Mouse (Mus musculus): ENCODE data around the gene Naif1. TPM values are rescaled to one million over a fixed set of nuclear protein-coding genes. Genes with fewer than 3 reads are reported as not detected.

The Naif1 gene
- polyA plus RNA-seq (2015; fragmentation: Nextera tagmentation; extraction: Ambion mirVana): 5.6 and 6.0 TPM in 2 replicates

DNA sequence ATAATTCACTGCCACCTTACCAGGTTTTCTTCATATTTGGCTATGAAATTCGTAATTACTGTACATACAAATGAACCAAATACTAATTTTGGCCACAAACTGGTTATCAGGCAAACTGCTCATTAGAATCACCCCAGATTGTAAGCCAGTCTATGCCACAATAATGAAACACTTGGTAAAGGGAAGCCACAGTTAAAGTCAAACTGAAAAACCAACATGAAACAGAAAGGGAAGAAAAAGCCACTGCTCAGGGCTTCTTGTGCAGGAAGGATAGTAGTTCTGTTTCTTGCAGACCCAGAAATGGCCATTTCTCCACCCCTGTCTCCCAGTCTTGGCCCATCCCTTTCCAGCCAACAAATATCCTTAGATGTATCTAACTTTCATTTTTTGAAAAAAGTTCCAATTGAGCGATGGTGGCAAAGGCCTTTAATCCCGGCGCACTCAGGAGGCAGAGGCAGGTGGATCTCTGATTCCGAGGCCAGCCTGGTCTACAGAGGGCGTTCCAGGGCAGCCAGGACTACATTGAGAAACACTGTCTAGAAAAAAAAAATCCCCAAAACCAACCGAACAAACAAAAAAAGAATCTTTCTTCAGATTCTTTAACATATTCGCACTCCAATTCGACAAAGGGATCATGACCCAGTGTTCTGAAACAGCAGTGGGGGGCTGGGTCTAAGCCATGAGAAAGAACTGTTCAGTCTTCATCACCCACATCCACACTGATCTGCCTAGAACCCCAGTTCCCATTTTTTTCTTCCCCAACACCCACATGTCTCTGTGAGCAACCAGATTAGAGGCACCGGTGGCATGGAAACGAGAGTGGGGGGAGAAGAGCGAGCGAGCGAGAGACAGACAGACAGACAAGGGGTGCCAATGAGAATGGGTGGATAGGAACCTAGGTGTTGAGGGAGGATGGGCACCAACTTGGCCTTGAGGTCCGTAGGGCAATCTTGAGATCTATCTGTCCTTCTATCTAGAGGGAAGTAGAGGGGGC, at the start of gene Naif1:
TSS of gene Naif1 (plus strand) at position 697 of the 994 bp plus-strand sequence.
- H3K36me3 ChIP-seq: peaks cover 7% of the 10 kb centered on the region
- no peaks in the 10 kb centered on the region for H3K9me3 ChIP-seq
- H3K4me3 ChIP-seq: peak within 1 kb of the TSS; percentile 77
- ATAC-seq (ENCODE audit: insufficient number of reproducible peaks, low FRiP score, low TSS enrichment, low read depth): no peak
- H3K4me2 ChIP-seq: peak within 1 kb of the TSS; percentile 79
- peak within 1 kb of the TSS; percentile 95 for H3K27ac ChIP-seq
- peaks cover 53% of the 10 kb centered on the region for H3K4me1 ChIP-seq
- peak within 1 kb of the TSS; percentile 64 for H3K9ac ChIP-seq
- 77% methylated on average over 15 of the region's 15 CpGs for WGBS
- no peaks in the 10 kb centered on the region for H3K27me3 ChIP-seq

GRCm38 (mm10) chr2:32404663-32405062, 45.6 kb upstream of the Naif1 start:
- Histone ChIP-seq H3K36me3 (peaks cover 37% of the 10 kb centered on the region), H3K9ac (no peak overlapping the region), H3K4me1 (peaks cover 12% of the 10 kb centered on the region), H3K27ac (no peak overlapping the region), H3K4me3 (no peak overlapping the region), H3K27me3 (no peaks in the 10 kb centered on the region), H3K9me3 (no peaks in the 10 kb centered on the region), H3K4me2 (no peak overlapping the region)
- ATAC-seq (ENCODE audit: insufficient number of reproducible peaks, low FRiP score, low TSS enrichment, low read depth): no peak
- 17% methylated on average over 2 of the region's 2 CpGs for WGBS

DNA sequence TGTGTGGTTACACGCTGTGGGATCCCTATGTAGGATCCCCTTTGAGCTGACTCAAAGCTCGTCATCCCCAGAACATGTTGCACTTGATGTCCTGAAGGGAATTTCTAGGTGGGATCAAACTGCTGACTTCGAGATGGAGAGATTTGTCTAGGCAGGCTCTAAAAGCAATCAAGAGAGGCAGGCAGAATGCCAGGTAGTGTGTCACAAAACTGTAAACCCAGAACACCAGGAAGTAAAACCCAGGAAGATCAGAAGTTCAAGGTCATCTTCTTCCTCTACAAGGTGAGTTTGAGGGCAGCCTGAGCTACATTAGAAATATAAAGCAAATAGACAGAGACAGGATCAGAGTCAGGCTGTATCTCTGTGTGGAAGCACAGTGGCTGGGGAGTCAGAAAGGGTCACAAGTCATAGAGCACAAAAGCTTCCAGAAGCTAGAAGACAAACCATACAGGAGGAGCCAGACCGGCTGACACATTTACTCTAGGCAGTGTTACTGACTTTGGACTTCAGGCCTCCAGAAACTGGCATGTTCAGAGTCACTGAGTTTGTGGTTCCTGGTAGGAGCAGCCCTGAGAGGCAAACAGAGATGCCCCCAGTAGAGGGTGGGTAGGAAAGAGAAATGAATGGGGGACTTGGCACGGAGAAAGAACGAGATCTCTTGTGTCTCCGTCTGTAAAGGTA, 43.0 kb upstream of the Naif1 start:
- Histone ChIP-seq H3K9ac (no peak overlapping the region), H3K4me2 (no peak overlapping the region), H3K9me3 (no peaks in the 10 kb centered on the region), H3K4me3 (no peak overlapping the region), H3K27me3 (no peaks in the 10 kb centered on the region), H3K36me3 (peaks cover 14% of the 10 kb centered on the region), H3K4me1 (peaks cover 18% of the 10 kb centered on the region), H3K27ac (no peak overlapping the region)
- no peak for ATAC-seq (ENCODE audit: insufficient number of reproducible peaks, low FRiP score, low TSS enrichment, low read depth)
- WGBS: 77% methylated on average over 7 of the region's 7 CpGs

GRCm38 (mm10) chr2:32408429-32409424, 41.5 kb upstream of the Naif1 start:
- WGBS: 30% methylated on average over 25 of the region's 25 CpGs
- ATAC-seq (ENCODE audit: insufficient number of reproducible peaks, low FRiP score, low TSS enrichment, low read depth): 0 out of 2 replicates have a peak, but pooled peaks have one; percentile 20
- H3K4me1 ChIP-seq: peaks cover 18% of the 10 kb centered on the region
- no peak overlapping the region for H3K4me3 ChIP-seq
- H3K9ac ChIP-seq: no peak overlapping the region
- 0 out of 2 replicates have a peak overlapping the region, but pooled peaks have one; percentile 10 for H3K4me2 ChIP-seq
- peak overlapping the region; percentile 69 for H3K27ac ChIP-seq
- H3K27me3 ChIP-seq: no peaks in the 10 kb centered on the region
- H3K36me3 ChIP-seq: peaks cover 2% of the 10 kb centered on the region; the same call in 1 of the 2 replicates
- no peaks in the 10 kb centered on the region for H3K9me3 ChIP-seq

GRCm38 (mm10) chr2:32411407-32411806, 38.9 kb upstream of the Naif1 start:
- no peak for ATAC-seq (ENCODE audit: insufficient number of reproducible peaks, low FRiP score, low TSS enrichment, low read depth)
- 85% methylated on average over 7 of the region's 7 CpGs for WGBS
- H3K4me1 ChIP-seq: peaks cover 18% of the 10 kb centered on the region

GRCm38 (mm10) chr2:32412742-32413531, 37.3 kb upstream of the Naif1 start:
- no peak for ATAC-seq (ENCODE audit: insufficient number of reproducible peaks, low FRiP score, low TSS enrichment, low read depth)
- Histone ChIP-seq H3K9ac (no peak overlapping the region), H3K4me1 (peaks cover 18% of the 10 kb centered on the region), H3K27ac (no peak overlapping the region), H3K4me2 (no peak overlapping the region), H3K36me3 (peaks cover 41% of the 10 kb centered on the region), H3K27me3 (no peaks in the 10 kb centered on the region), H3K4me3 (no peak overlapping the region), H3K9me3 (no peaks in the 10 kb centered on the region)
- whole genome bisulfite sequencing: 88% methylated on average over 6 of the region's 6 CpGs

More at GRCm38 (mm10) chr2:32411407-32411806, 38.9 kb upstream of the Naif1 start:
- H3K9me3 ChIP-seq: no peaks in the 10 kb centered on the region
- H3K9ac ChIP-seq: no peak overlapping the region
- no peak overlapping the region for H3K27ac ChIP-seq
- H3K36me3 ChIP-seq: peaks cover 26% of the 10 kb centered on the region
- H3K27me3 ChIP-seq: no peaks in the 10 kb centered on the region
- no peak overlapping the region for H3K4me2 ChIP-seq
- no peak overlapping the region for H3K4me3 ChIP-seq

DNA sequence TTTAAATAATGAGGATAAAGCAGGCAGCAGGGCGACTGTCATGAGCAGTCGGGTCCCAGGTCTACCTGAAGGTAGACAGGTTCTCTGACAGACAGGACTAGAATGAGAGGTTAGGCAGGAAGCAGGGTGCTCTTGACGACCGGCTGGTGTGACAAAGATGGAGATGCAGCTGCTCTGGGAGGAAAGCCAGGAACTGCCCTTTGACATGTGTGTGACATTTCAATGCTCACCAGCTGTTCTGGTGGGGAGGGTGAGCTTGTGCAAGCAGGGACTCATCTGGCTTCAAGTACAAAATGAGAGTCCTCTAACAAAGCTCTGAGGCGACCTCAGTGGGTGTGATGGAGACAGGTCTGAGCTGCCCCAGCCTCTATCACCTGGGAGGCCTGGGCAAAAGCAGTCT, 36.3 kb upstream of the Naif1 start:
- Histone ChIP-seq H3K36me3 (peaks cover 51% of the 10 kb centered on the region), H3K4me3 (no peak overlapping the region), H3K27me3 (no peaks in the 10 kb centered on the region), H3K4me1 (peaks cover 11% of the 10 kb centered on the region), H3K9me3 (no peaks in the 10 kb centered on the region), H3K4me2 (no peak overlapping the region), H3K9ac (no peak overlapping the region), H3K27ac (no peak overlapping the region)
- ATAC-seq (ENCODE audit: insufficient number of reproducible peaks, low FRiP score, low TSS enrichment, low read depth): no peak
- WGBS: 45% methylated on average over 5 of the region's 5 CpGs

DNA sequence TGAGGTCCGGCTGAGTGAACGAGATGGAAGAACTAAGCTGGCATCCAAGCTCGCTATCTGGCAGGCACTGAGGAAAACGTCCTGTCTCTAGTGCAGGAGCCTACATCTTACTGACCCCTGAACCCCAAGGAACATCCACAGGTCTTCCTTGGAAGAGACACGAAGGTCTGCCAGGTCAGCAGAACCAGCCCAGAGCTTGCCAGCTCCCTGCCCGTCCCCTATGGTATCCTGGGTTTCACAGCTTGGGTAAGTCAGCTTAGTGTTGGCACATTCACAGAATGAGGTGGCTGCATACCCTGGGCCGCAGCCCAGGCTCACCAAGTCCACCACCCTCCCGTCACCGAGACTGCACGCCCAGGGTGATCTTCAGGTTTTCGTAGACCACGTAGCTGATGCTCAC, 34.5 kb upstream of the Naif1 start:
- WGBS: 92% methylated on average over 12 of the region's 12 CpGs
- H3K4me1 ChIP-seq: 0 out of 2 replicates have a peak, but pooled peaks cover 2% of the 10 kb centered on the region
- no peak overlapping the region for H3K9ac ChIP-seq
- no peak overlapping the region for H3K27ac ChIP-seq
- peaks cover 70% of the 10 kb centered on the region for H3K36me3 ChIP-seq
- no peak overlapping the region for H3K4me3 ChIP-seq
- ATAC-seq (ENCODE audit: insufficient number of reproducible peaks, low FRiP score, low TSS enrichment, low read depth): no peak
- no peaks in the 10 kb centered on the region for H3K9me3 ChIP-seq
- no peaks in the 10 kb centered on the region for H3K27me3 ChIP-seq
- no peak overlapping the region for H3K4me2 ChIP-seq

- H3K4me2 ChIP-seq: no peak overlapping the region
- no peak for ATAC-seq (ENCODE audit: insufficient number of reproducible peaks, low FRiP score, low TSS enrichment, low read depth)
- H3K36me3 ChIP-seq: peaks cover 73% of the 10 kb centered on the region
- 0 out of 2 replicates have a peak, but pooled peaks cover 1% of the 10 kb centered on the region for H3K4me1 ChIP-seq
- no peak overlapping the region for H3K9ac ChIP-seq
- H3K4me3 ChIP-seq: no peak overlapping the region
- no peaks in the 10 kb centered on the region for H3K9me3 ChIP-seq
- 69% methylated on average over 2 of the region's 2 CpGs for WGBS
- no peak overlapping the region for H3K27ac ChIP-seq
- no peaks in the 10 kb centered on the region for H3K27me3 ChIP-seq
These were observed 33.7 kb upstream of the Naif1 start for GRCm38 (mm10) chr2:32416556-32416955.

GRCm38 (mm10) chr2:32417486-32417885, 32.8 kb upstream of the Naif1 start:
- Histone ChIP-seq H3K27me3 (no peaks in the 10 kb centered on the region), H3K9me3 (no peaks in the 10 kb centered on the region), H3K4me1 (0 out of 2 replicates have a peak, but pooled peaks cover 9% of the 10 kb centered on the region), H3K9ac (no peak overlapping the region), H3K4me3 (no peak overlapping the region), H3K27ac (no peak overlapping the region), H3K4me2 (no peak overlapping the region), H3K36me3 (peaks cover 73% of the 10 kb centered on the region)
- ATAC-seq (ENCODE audit: insufficient number of reproducible peaks, low FRiP score, low TSS enrichment, low read depth): no peak
- WGBS: 84% methylated on average over 8 of the region's 8 CpGs
